Mouse (Mus musculus): ENCODE data around the gene Gm27027.

DNA sequence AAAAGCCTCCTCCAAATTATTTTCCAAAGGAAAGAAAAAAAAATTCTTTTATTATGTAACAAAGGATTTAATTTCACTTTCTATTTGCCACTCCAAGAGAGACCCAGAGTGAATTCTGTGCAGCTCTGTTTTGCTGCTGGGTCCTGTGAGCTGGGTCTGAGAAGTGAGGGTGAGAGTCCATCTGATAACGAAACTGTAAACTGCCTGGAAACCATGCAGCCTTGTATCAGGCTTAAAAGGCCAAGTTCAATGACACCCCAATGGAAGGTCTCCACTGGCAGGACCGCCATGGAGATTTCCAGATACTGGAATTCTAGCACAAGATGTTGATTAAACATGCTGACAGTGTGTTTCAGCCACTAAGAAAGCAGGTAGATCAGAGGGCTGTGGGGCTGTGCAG, 48.0 kb upstream of the Gm27027 start:
- no peak for TF ChIP-seq CTCF (IDR thresholded peaks at IDR 0.05)
- TF ChIP-seq EP300 (IDR thresholded peaks at IDR 0.05): no peak
